Mouse (Mus musculus): ENCODE data around the gene Fkbp9.

Fkbp9 gene

GRCm38 (mm10) chr6:56905486-56905885 lies 73.6 kb downstream of the Fkbp9 start:
- no peak for DNase-seq (ENCODE audit: low spot score)

- DNase-seq (ENCODE audit: low spot score): no peak
Observed at GRCm38 (mm10) chr6:56906121-56906846, 74.4 kb downstream of the Fkbp9 start.

GRCm38 (mm10) chr6:56907973-56908372 lies 76.1 kb downstream of the Fkbp9 start:
- no peak for DNase-seq (ENCODE audit: low spot score)

GRCm38 (mm10) chr6:56908397-56908796 lies 76.5 kb downstream of the Fkbp9 start:
- DNase-seq (ENCODE audit: low spot score): no peak

GRCm38 (mm10) chr6:56908912-56909311 lies 77.1 kb downstream of the Fkbp9 start:
- peak; percentile 63 for DNase-seq (ENCODE audit: low spot score)

GRCm38 (mm10) chr6:56910910-56911309 lies 79.1 kb downstream of the Fkbp9 start:
- DNase-seq (ENCODE audit: low spot score): no peak

- no peak for DNase-seq (ENCODE audit: low spot score)
Observed at GRCm38 (mm10) chr6:56913092-56913858, 81.4 kb downstream of the Fkbp9 start.

- no peak for DNase-seq (ENCODE audit: low spot score)
Observed at GRCm38 (mm10) chr6:56916279-56916678, 84.4 kb downstream of the Fkbp9 start.

GRCm38 (mm10) chr6:56917578-56918368 lies 85.9 kb downstream of the Fkbp9 start:
- DNase-seq (ENCODE audit: low spot score): no peak

- no peak for DNase-seq (ENCODE audit: low spot score)
Observed at GRCm38 (mm10) chr6:56919330-56920044, 87.6 kb downstream of the Fkbp9 start.

- DNase-seq (ENCODE audit: low spot score): no peak
Observed at GRCm38 (mm10) chr6:56920222-56921092, 88.6 kb downstream of the Fkbp9 start.

- DNase-seq (ENCODE audit: low spot score): no peak
Observed at GRCm38 (mm10) chr6:56923331-56923725, 91.5 kb downstream of the Fkbp9 start.

- peak; percentile 98 for DNase-seq (ENCODE audit: low spot score)
Observed at GRCm38 (mm10) chr6:56923726-56924707, 92.2 kb downstream of the Fkbp9 start, which contains the start of the genes Nt5c3 and Vmn1r4. Gene Nt5c3, minus strand, starts transcription at chr6:56923932. Gene Vmn1r4, plus strand, starts transcription at chr6:56924015.
